Mouse (Mus musculus) midbrain, postnatal 0 days (tissue): Measurements from ENCODE around the gene Txnrd1. TPM values are rescaled to one million over a fixed set of nuclear protein-coding genes. Genes with fewer than 3 reads are reported as not detected.

ENCODE experiments used
- ATAC-seq: fragments of 200-750 bp; cut with Nextera tagmentation; 2 replicates; pipeline ENCODE4 v1.8.0; 2017; ENCODE audit warnings: moderate number of reproducible peaks, mild to moderate bottlenecking, moderate TSS enrichment, moderate library complexity; ENCODE audit not compliant: low FRiP score
- DNase-seq: peaks from one replicate; pipeline ENCODE4 v3.0.0-alpha.2; 2015; ENCODE audit warnings: low spot score
- H3K27ac ChIP-seq: fragments of 300-500 bp; sonication (generic); 2 replicates; pipeline ENCODE4 v1.5.1; 2014; ENCODE audit warnings: low read depth, mild to moderate bottlenecking, low read length, mixed read lengths
- H3K27me3 ChIP-seq: fragments of 300-500 bp; sonication (generic); 2 replicates; pipeline ENCODE4 v1.6.1; 2014; ENCODE audit warnings: low read length, control low read depth, mixed read lengths; ENCODE audit not compliant: insufficient read depth
- H3K36me3 ChIP-seq: fragments of 300-500 bp; sonication (generic); 2 replicates; pipeline ENCODE4 v1.6.1; 2014; ENCODE audit warnings: low read length, control low read depth, mixed read lengths; ENCODE audit not compliant: insufficient read depth
- H3K4me1 ChIP-seq: fragments of 300-500 bp; sonication (generic); 2 replicates; pipeline ENCODE4 v1.6.1; 2014; ENCODE audit warnings: mild to moderate bottlenecking, control low read depth, antibody characterized with exemption, low read length, mixed read lengths; ENCODE audit not compliant: insufficient read depth
- H3K4me2 ChIP-seq: fragments of 300-500 bp; sonication (generic); 2 replicates; pipeline ENCODE4 v1.6.1; 2014; ENCODE audit warnings: low read depth, mild to moderate bottlenecking, low read length, mixed read lengths; ENCODE audit not compliant: poor library complexity, severe bottlenecking
- H3K4me3 ChIP-seq: fragments of 300-500 bp; sonication (generic); 2 replicates; pipeline ENCODE4 v1.5.1; 2014; ENCODE audit warnings: low read depth, mild to moderate bottlenecking, low read length, moderate library complexity
- H3K9ac ChIP-seq: fragments of 300-500 bp; sonication (generic); replicated peaks from 2 replicates; pipeline ENCODE4 v1.6.1; 2014; ENCODE audit warnings: mild to moderate bottlenecking, low read length, moderate library complexity, mixed read lengths; ENCODE audit not compliant: poor library complexity, severe bottlenecking
- H3K9me3 ChIP-seq: fragments of 300-500 bp; sonication (generic); 2 replicates; pipeline ENCODE4 v1.6.1; 2016; ENCODE audit warnings: low read length, control low read depth
- CTCF ChIP-seq: IDR thresholded peaks from 2 replicates; pipeline ENCODE4 v1.5.1; 2016; ENCODE audit warnings: antibody characterized with exemption, mild to moderate bottlenecking
- WGBS: fragments of 180-500 bp; shearing (Covaris S2); extraction: QIAGEN DNeasy Blood & Tissue Kit; methylation state at CpG from one replicate; pipeline ENCODE4 v1.1.7; 2014; 5-methylcytosine and 5-hydroxymethylcytosine counted together
- polyA plus RNA-seq: library from polyadenylated mRNA; unstranded; fragments of >200 nt; fragmentation: Nextera tagmentation; extraction: Ambion mirVana; gene quantifications from 2 replicates; pipeline ENCODE4 v1.2.1, GENCODE M21; 2015
- total RNA-seq: library from RNA; depleted of rRNA; stranded (reverse); fragments of >200 nt; gene quantifications from 2 replicates; pipeline ENCODE4 v1.2.3, GENCODE M21; 2014

The Txnrd1 gene
- total and polyA plus RNA-seq, 2 experiments from 2014 or later, result 61.7 to 83.2 TPM

DNA sequence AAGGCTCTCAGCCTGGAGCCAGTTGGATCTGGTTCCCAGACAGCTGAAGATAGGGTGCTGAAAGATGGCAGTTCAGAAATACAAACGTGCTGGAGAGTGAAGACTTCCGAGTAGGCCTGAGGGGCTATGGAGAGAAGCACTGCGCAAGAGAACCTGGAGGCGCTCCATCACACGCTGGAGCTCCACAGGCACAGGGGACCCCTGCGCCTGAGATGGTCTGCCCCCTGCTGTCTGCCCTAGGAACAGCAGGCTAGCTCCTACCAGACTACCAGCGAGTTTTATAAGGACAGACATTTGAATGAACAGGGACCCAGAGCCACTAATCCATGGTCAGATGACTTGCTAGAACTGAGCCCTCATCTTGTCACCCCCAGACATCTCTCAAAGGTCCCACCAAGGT, 67.7 kb downstream of the Txnrd1 start:
- DNase-seq (peak; percentile 77), ATAC-seq (peak; percentile 69; the same call in 1 of the 2 replicates)
- Histone ChIP-seq H3K36me3 (peaks cover 9% of the 10 kb centered on the region), H3K9me3 (no peaks in the 10 kb centered on the region), H3K4me2 (no peak overlapping the region), H3K27me3 (no peaks in the 10 kb centered on the region), H3K4me1 (0 out of 2 replicates have a peak, but pooled peaks cover 6% of the 10 kb centered on the region), H3K9ac (no peak overlapping the region), H3K4me3 (no peak overlapping the region), H3K27ac (0 out of 2 replicates have a peak overlapping the region, but pooled peaks have one; percentile 65)
- 5% methylated on average over 7 of the region's 7 CpGs for WGBS
- peak; percentile 84 for TF ChIP-seq CTCF

DNA sequence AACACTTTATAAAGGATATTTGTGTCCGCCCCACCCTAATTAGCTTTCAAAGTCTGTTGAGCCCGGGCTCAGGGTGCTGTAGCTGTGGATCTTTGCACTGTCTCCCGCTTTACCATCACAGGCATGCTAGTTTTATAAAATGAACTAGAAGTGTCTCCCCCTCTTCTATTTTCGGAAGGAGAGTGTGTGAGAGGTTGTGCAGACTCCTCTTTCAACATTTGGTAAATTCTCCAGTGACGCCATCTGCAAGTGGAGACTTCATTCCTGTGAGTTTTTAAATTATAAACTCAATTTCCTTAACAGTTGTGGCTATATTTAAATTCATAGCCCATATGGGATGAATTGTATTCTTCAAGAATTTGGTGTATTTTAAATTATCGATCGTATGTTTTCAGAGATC, 74.8 kb downstream of the Txnrd1 start:
- Histone ChIP-seq H3K27ac (no peak overlapping the region), H3K27me3 (no peaks in the 10 kb centered on the region), H3K4me3 (no peak overlapping the region), H3K9me3 (no peaks in the 10 kb centered on the region), H3K4me1 (no peaks in the 10 kb centered on the region), H3K36me3 (no peaks in the 10 kb centered on the region), H3K4me2 (no peak overlapping the region), H3K9ac (no peak overlapping the region)
- ATAC-seq (no peak), DNase-seq (no peak)
- no peak for TF ChIP-seq CTCF
- WGBS, result 88% methylated on average over 7 of the region's 7 CpGs

DNA sequence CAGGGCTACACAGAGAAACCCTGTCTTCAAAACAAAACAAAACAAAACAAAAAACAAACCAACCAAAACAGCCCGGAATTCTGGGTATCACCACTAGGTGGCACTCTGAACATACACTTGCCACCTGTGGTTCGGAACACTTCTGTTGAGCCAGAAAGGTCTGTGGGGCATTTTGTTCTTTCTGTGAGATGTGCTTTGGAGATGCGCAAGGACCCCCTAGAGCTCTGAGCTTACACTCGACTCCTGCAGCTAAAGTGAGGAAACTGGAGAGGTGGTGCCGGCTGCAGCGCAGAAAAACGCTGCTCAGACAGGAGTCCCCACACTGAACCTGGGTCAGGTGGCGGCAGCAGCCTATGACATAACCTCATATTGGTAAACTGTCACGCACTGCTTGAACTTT, 75.6 kb downstream of the Txnrd1 start:
- no peaks in the 10 kb centered on the region for H3K4me1 ChIP-seq
- H3K4me2 ChIP-seq, result peak overlapping the region; percentile 37; the same call in 1 of the 2 replicates
- no peak overlapping the region for H3K4me3 ChIP-seq
- no peak overlapping the region for H3K27ac ChIP-seq
- no peak overlapping the region for H3K9ac ChIP-seq
- ATAC-seq, result peak; percentile 66
- no peaks in the 10 kb centered on the region for H3K27me3 ChIP-seq
- no peaks in the 10 kb centered on the region for H3K9me3 ChIP-seq
- H3K36me3 ChIP-seq, result no peaks in the 10 kb centered on the region
- peak; percentile 87 for TF ChIP-seq CTCF
- 14% methylated on average over 9 of the region's 9 CpGs for WGBS
- peak; percentile 82 for DNase-seq

DNA sequence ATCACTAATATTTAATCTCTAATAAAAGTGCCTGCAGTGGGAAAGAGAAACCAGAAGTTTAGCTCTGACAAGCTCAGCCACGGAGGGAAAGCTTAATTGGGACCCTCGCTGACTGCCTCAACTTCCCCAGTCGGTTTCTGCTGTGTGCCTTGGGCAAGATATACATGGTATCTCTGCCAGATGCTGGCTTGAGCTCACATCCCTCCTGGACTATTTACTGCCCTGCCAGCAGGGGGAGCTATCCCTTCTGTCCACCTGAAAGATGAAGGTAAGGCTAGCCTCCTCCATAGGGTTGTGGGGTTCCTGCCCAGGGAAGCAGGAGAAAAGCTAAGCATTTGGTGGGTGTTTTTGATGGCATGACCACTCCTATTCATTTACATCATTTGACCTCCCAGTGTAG, 76.4 kb downstream of the Txnrd1 start:
- no peak overlapping the region for H3K9ac ChIP-seq
- no peak overlapping the region for H3K27ac ChIP-seq
- DNase-seq (no peak), ATAC-seq (no peak)
- no peaks in the 10 kb centered on the region for H3K9me3 ChIP-seq
- peak; percentile 53 for TF ChIP-seq CTCF
- no peak overlapping the region for H3K4me2 ChIP-seq
- no peak overlapping the region for H3K4me3 ChIP-seq
- no peaks in the 10 kb centered on the region for H3K4me1 ChIP-seq
- no peaks in the 10 kb centered on the region for H3K27me3 ChIP-seq
- WGBS, result 81% methylated on average over 3 of the region's 3 CpGs
- no peaks in the 10 kb centered on the region for H3K36me3 ChIP-seq

DNA sequence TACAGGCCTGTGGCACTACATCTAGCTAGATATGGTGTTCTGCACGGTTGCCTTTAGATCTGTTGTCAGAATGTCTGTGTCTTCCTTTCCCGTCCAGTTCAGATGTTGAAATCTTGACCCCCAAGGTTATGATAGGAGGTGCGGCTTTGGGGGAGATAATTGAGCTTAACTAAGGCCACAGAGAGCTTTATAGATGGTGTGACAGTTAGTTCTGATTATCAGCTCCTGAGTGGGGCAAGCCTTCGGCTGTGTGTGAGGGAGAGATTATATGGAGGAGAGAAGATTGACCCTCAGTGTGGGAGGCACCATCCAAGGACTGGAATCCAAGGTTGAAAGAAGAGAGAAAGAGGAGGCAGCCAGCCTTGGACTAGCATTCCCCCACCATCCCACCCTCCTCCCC, 79.5 kb downstream of the Txnrd1 start:
- TF ChIP-seq CTCF, result no peak
- Histone ChIP-seq H3K27ac (no peak overlapping the region), H3K27me3 (no peaks in the 10 kb centered on the region), H3K4me1 (no peaks in the 10 kb centered on the region), H3K9me3 (no peaks in the 10 kb centered on the region), H3K9ac (no peak overlapping the region), H3K4me2 (no peak overlapping the region), H3K36me3 (no peaks in the 10 kb centered on the region), H3K4me3 (no peak overlapping the region)
- ATAC-seq (no peak), DNase-seq (no peak)
- 83% methylated on average over 4 of the region's 4 CpGs for WGBS

DNA sequence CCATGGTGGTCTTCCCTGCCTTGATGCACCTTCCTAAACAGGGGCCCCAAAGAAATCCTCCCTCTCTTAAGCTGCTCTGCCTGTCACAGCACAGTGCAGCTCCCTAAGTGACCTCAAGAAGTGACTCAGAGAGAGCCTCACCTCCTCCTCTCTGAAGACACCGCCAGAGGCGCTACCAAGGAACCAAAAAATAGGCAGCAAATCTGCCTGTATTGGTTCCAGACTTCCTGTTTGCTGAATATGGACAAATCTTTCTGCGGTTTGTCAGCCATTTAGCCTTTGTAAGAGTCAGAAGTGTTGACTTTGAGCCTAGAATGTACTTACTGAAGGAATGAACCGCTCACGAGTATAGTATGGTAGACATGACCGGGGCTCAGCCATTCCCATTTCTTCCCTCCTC, 80.0 kb downstream of the Txnrd1 start:
- Histone ChIP-seq H3K4me3 (no peak overlapping the region), H3K36me3 (no peaks in the 10 kb centered on the region)
- WGBS, result 90% methylated on average over 6 of the region's 6 CpGs

More for the DNA sequence above, 80.0 kb downstream of the Txnrd1 start:
- Histone ChIP-seq H3K27me3 (no peaks in the 10 kb centered on the region), H3K9me3 (no peaks in the 10 kb centered on the region), H3K9ac (no peak overlapping the region), H3K4me2 (no peak overlapping the region), H3K27ac (no peak overlapping the region), H3K4me1 (no peaks in the 10 kb centered on the region)
- DNase-seq (no peak), ATAC-seq (no peak)
- no peak for TF ChIP-seq CTCF
